Mouse (Mus musculus): Measurements from ENCODE around the gene Hcn3.
"Not testable (repeated sequence)": the region's sequence is repeated elsewhere in the genome, so short reads cannot be mapped to it uniquely, and the experiment has no call there.

Gene Hcn3

GRCm38 (mm10) chr3:89181749-89182500 is 21.9 kb upstream of the Hcn3 start:
- no peak for ATAC-seq (ENCODE audit: low TSS enrichment)

DNA sequence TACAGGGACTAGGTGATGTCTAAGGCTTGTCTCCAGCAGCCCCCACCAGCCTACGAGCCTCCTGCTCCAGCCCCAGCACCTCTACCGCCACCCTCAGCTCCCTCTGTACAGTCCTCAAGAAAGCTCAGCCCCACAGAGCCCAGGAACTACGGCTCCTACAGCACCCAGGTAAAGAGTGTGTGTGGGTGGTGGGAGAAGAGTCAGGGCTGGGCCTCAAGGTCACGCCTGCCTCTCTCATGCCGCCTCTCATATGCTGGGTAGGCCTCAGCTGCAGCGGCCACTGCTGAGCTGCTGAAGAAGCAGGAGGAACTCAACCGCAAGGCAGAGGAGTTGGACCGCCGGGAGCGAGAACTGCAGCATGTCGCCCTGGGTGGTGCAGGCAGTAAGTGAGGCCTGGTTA is 19.1 kb upstream of the Hcn3 start:
- no peak for ATAC-seq (ENCODE audit: low TSS enrichment)

DNA sequence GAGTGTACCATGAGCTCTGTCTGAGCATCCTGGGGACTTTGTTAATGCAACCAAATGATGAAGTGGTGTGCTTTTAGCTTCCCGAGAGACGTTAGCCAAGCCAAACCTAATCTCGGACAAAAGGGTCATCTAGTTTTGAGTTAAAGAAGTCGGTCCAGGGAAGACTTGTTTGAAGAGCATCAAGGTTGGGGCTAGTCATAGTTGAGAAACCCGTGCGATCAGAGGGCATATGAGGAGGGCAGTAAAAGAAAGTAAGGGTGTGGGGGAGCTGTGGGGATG is 18.1 kb upstream of the Hcn3 start:
- ATAC-seq (ENCODE audit: low TSS enrichment), result no peak

DNA sequence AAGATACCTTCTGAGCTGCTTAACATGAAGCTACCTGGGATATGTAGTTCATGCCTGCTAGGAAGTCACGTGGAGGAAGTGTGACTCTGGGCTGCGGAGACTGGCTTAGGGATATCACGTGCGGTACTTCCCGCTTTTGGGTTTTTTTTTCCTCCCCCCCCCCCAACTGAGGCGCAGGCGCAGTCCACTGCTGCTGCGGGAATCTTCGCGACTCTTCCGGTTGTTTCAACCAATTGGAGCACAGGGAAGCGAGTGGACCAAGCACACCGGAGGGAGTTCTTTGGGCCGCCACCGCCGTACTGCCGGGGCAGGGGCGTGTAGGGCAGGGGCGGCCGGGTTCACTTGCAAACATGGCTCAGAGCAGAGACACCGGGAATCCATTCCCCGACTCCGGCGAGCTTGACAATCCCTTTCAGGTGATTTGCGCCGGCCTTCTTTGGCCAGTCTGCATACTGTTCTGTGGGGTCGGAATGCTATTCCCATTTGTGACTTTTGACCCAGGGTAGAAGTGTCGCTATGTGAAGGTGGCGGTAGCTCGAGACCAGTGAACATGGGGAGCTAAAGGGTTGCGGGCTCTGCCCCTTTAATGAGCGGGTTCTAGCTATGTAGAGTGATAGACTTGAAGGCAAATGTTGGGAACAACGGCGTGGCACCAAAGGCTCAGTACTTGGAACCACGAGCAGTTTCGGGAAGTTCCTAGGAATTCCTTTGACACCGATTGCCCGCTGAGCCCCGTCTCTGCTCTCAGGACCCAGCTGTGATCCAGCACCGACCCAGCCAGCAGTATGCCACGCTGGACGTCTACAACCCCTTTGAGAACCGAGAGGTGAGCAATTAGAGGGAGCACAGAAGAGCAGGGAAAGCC is 17.5 kb upstream of the Hcn3 start, which contains the start of gene Scamp3:
Gene Scamp3 (plus strand): TSS at position 232 of the 865 bp plus-strand sequence.
- ATAC-seq (ENCODE audit: low TSS enrichment), result peak; percentile 93

- ATAC-seq (ENCODE audit: low TSS enrichment), result no peak
Measured at GRCm38 (mm10) chr3:89176421-89176820, 16.4 kb upstream of the Hcn3 start.

DNA sequence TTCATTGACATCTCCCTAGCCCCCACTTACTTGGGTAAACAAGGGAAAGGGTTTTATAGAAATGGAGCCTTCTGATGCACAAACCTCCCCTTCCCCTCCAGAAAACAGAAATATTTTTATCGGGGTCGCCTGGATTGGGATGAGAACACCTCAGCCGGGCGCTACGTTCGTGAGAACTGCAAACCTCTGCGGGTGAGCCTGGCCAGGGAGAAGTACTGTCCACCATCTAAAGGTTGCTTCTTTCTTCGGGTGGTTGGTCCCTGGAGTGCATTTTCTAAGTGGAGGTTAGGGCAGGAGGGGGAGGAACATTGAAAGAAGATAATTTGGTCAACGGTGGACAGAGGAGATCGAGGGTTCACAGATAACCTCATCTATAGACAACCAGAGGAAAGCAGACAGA is 15.5 kb upstream of the Hcn3 start:
- no peak for ATAC-seq (ENCODE audit: low TSS enrichment)

DNA sequence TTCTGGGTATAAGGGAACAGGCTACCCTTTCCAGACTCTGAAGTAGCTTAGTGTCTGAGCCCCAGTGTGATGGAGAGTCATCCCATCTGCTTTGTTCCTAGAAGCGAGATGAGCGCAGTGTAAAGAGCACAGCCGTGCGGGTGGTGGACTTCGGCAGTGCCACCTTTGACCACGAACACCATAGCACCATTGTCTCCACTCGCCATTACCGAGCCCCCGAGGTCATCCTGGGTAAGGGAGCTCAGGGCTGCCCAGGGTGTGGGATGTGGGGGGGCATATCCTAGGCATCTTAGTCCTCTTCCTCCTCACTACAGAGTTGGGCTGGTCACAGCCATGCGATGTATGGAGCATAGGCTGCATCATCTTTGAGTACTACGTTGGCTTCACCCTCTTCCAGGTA is 14.8 kb upstream of the Hcn3 start:
- ATAC-seq (ENCODE audit: low TSS enrichment), result no peak

- ATAC-seq (ENCODE audit: low TSS enrichment), result no peak
Measured at GRCm38 (mm10) chr3:89166945-89167344, 6.9 kb upstream of the Hcn3 start.

DNA sequence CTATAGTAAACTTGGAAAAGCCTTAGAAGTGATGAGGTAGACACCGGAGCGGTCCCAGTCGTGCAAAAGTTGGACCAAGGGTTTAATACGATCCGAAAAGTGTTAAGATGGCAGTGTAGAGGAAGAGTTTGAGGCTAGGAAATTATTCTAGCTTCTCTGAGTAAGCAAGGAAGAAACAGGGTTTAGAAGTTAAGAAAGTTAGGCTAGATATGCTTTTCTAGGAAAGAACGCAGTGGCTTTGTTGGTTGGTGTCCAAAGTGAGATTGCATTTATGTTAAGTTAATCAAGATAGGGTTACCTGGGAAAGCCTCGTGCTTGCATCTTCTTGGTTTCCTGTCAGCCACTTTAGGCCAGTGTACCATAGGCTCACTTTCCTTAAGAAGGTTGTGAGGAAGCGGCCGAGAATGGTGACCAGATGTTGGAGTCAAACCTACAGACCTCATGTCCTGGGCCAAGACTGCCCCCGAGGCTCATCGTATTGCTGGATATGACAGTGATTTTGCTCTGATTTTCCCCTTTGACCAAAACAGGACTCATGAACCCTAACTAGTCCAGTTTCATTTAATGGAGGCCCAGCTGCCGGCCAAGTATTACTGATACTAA is 5.4 kb upstream of the Hcn3 start:
- ATAC-seq (ENCODE audit: low TSS enrichment), result no peak

GRCm38 (mm10) chr3:89164506-89165267 is 4.7 kb upstream of the Hcn3 start, which contains the start of gene Clk2:
TSS of gene Clk2 (plus strand) at chr3:89164795.
- ATAC-seq (ENCODE audit: low TSS enrichment), result peak; percentile 99

DNA sequence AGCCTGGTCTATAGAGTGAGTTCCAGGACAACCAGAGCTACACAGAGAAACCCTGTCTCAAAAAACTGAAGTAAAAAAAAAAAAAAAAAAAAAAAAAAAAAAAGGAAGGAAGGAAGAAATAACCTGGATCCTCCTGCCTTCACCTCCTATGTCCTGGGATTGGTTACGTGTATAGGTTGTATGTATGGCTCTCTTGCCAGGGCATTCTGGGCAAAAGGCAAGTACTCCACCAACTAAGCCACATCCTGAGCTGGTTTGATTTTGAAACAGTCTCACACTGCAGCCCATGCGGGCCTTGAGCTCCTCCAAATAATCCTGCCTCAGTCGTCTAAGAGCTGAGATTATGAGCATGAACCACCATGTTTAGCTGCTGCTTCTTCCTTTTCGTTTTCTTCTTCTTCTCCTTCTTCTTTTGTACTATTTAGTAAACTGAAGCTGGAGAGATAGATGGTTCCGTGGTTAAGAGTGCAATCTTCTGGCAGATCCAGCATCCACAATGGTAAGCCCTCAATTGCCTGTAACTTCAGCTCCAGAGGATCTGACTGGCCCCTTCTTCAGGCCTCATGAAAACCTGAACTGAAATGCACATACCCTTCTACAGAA is 3.7 kb upstream of the Hcn3 start:
- no peak for ATAC-seq (ENCODE audit: low TSS enrichment)

DNA sequence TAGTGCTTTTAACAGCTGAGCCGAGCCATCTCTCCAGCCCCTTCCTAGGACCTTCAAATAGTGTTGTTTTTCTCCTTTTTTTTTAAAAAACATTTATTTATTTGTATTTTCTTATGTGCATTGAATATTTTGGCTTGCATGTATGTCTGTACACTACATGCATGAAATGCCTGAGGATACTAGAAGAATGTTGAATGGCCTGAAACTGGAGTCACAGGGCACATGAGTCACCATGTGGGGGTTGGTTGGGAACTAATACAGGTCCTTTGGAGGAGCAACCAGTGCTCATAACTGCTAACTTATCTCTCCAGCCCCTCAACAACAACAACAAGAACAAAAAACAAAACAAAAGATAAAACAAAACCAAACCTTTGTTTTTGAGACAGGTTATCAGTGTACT is 3.1 kb upstream of the Hcn3 start:
- ATAC-seq (ENCODE audit: low TSS enrichment), result no peak

- ATAC-seq (ENCODE audit: low TSS enrichment), result no peak
Measured at GRCm38 (mm10) chr3:89161786-89162185, 1.8 kb upstream of the Hcn3 start.

GRCm38 (mm10) chr3:89161207-89161606 is 1.2 kb upstream of the Hcn3 start:
- not testable (repeated sequence) for ATAC-seq (ENCODE audit: low TSS enrichment)

DNA sequence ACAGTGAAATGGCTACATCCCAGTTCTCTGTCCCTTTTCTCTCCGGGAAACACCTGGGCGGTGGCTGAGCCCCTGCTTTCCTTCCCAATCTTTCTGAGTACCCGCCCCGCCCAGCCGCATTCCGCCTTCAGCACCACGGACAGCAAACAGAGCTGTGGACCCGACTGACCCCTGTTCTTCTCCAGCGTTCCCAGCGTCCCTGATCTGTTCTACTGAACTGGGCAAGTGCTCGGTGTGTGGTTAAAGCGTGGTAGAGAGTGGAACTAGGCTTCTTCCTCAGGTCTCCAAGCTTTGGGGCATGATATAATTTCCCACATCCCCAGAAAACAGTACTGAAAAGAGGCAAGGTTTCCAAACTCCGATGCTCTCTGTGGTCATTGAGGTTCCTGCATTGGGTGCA is 785 bp downstream of the Hcn3 start:
- ATAC-seq (ENCODE audit: low TSS enrichment), result peak; percentile 38; the same call in 1 of the 2 replicates

DNA sequence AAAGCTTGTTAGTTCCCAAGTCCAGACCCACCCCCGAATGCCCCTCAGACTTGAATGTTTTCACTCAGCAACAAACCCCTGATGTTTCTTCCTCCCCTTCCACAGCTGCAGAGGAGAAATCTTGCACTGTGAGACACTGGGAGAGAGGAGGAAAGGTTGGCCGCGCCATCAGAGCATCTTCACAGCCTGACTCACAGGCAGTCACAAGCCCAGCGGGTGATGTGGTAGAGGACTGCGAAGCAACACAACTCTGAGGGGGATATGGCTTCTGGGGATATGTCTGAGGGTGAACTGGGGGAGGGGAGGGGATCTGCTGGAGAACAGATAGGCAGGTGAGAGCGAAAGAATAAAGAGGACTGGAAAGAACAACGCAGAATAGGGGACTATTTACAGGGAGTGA is 1.3 kb downstream of the Hcn3 start:
- ATAC-seq (ENCODE audit: low TSS enrichment), result peak; percentile 75; the same call in 1 of the 2 replicates

- ATAC-seq (ENCODE audit: low TSS enrichment), result no peak
Measured at GRCm38 (mm10) chr3:89156951-89157350, 3.0 kb downstream of the Hcn3 start.

DNA sequence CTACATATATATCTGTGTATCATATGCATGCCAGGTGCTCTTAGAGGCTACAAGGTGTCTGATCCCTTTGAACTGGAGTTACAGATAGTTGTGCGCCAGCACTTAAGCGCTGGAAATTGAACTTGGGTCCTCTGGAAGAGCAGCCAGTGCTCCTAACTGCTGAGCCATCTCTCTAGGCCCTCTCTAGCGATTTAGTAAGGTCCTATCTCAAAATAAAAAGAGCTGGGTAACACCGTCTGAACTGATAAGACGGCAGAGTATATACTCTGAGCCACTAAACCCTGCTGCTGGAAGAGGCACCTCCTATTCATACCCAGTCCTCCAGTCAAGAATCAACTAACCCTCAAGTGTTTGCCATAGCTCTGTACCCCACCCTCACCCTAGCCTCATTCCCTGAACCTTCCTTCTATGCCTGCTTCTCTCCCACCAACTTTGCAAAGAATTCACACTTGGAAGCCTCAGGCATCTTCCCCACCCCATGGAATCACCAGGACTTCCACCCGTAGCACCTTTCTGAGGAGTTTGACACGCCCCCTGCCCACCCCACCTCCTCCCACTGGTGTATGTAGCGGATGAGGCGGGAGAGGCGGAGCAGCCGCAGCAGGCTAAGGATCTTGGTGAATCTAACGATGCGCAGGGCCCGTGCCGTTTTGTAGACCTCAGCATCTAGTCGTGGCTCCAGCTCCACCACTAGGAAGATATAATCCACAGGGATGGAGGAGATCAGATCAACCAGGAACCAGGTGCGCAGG is 7.7 kb downstream of the Hcn3 start:
- no peak for ATAC-seq (ENCODE audit: low TSS enrichment)

GRCm38 (mm10) chr3:89148567-89148966 is 11.4 kb downstream of the Hcn3 start:
- ATAC-seq (ENCODE audit: low TSS enrichment), result no peak

- no peak for ATAC-seq (ENCODE audit: low TSS enrichment)
Measured at GRCm38 (mm10) chr3:89147979-89148311, 12.1 kb downstream of the Hcn3 start.

All from frontal cortex, adult (tissue).